Mouse (Mus musculus) thymus, postnatal 36 days (tissue): Measurements from ENCODE around the gene Tmem260.

Experiments used
- DNase-seq, 2 experiments: peaks; one replicate each; pipeline ENCODE4 v3.0.0; 2022; ENCODE audit warnings: mixed read lengths in 2 of 2

The Tmem260 gene

GRCm38 (mm10) chr14:48559736-48560135, 113.8 kb downstream of the Tmem260 start:
- DNase-seq, result no peak

- no peak for DNase-seq
Observed at GRCm38 (mm10) chr14:48566596-48566995, 120.7 kb downstream of the Tmem260 start.
